Mouse (Mus musculus): ENCODE measurements around the gene Grb10. TPM values are rescaled to one million over a fixed set of nuclear protein-coding genes. Genes with fewer than 3 reads are reported as not detected.

Grb10 gene
- total and polyA plus RNA-seq, 2 experiments = 3.0 to 4.0 TPM

DNA sequence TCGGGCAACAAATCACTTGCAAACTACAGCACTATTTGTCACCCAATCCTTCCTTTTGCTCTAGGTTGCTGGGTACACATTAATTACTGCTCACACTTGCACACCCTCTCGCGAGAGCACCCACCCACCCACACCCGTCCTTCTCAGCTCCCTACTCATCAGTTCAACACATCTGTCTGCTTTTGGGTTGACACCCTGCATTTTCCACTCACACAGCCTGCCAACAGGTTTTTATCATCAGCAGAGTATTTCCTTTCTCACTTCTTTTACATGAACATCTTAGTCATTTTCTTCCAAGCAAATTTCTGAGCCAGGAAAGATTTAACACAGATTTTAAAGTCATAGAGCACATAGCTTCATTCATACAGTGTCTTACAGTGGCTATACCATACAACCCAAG, 48.6 kb downstream of the Grb10 start:
- Histone ChIP-seq H3K4me3 (ENCODE audit: insufficient read depth, low read depth, low read length) (no peak overlapping the region), H3K27ac (replicated peaks; ENCODE audit: insufficient read depth, low read depth, low read length) (no peak overlapping the region), H3K9ac (ENCODE audit: low read depth, low read length) (no peak overlapping the region), H3K36me3 (ENCODE audit: control insufficient read depth, insufficient read depth, low read length) (no peaks in the 10 kb centered on the region), H3K4me1 (ENCODE audit: control insufficient read depth, insufficient read depth, low read length) (no peaks in the 10 kb centered on the region), H3K27me3 (ENCODE audit: control insufficient read depth, insufficient read depth, low read length) (no peaks in the 10 kb centered on the region), H3K79me2 (ENCODE audit: control insufficient read depth, insufficient read depth, low read length) (no peaks in the 10 kb centered on the region)
- TF ChIP-seq CTCF (IDR thresholded peaks at IDR 0.05; ENCODE audit: low read depth, low read length) = no peak
- TF ChIP-seq POLR2A (IDR thresholded peaks at IDR 0.05; ENCODE audit: extremely low read depth, insufficient read depth, low read length) = no peak
- no peak for DNase-seq (ENCODE audit: extremely low read depth, low read depth, low spot score)
- WGBS = 80% methylated on average over 4 of the region's 4 CpGs

- Histone ChIP-seq H3K36me3 (ENCODE audit: control insufficient read depth, insufficient read depth, low read length) (no peaks in the 10 kb centered on the region), H3K79me2 (ENCODE audit: control insufficient read depth, insufficient read depth, low read length) (no peaks in the 10 kb centered on the region), H3K4me1 (ENCODE audit: control insufficient read depth, insufficient read depth, low read length) (no peaks in the 10 kb centered on the region), H3K27ac (replicated peaks; ENCODE audit: insufficient read depth, low read depth, low read length) (no peak overlapping the region), H3K27me3 (ENCODE audit: control insufficient read depth, insufficient read depth, low read length) (no peaks in the 10 kb centered on the region), H3K9ac (ENCODE audit: low read depth, low read length) (no peak overlapping the region), H3K4me3 (ENCODE audit: insufficient read depth, low read depth, low read length) (no peak overlapping the region)
- TF ChIP-seq CTCF (IDR thresholded peaks at IDR 0.05; ENCODE audit: low read depth, low read length) (no peak), POLR2A (IDR thresholded peaks at IDR 0.05; ENCODE audit: extremely low read depth, insufficient read depth, low read length) (no peak)
- 90% methylated on average over 3 of the region's 3 CpGs for WGBS
- no peak for DNase-seq (ENCODE audit: extremely low read depth, low read depth, low spot score)
Observed at GRCm38 (mm10) chr11:11987233-11987632, 51.2 kb downstream of the Grb10 start.

GRCm38 (mm10) chr11:11978611-11979197, 59.8 kb downstream of the Grb10 start:
- Histone ChIP-seq H3K4me3 (ENCODE audit: insufficient read depth, low read depth, low read length) (no peak overlapping the region), H3K27ac (replicated peaks; ENCODE audit: insufficient read depth, low read depth, low read length) (no peak overlapping the region), H3K27me3 (ENCODE audit: control insufficient read depth, insufficient read depth, low read length) (no peaks in the 10 kb centered on the region), H3K79me2 (ENCODE audit: control insufficient read depth, insufficient read depth, low read length) (no peaks in the 10 kb centered on the region), H3K9ac (ENCODE audit: low read depth, low read length) (no peak overlapping the region), H3K36me3 (ENCODE audit: control insufficient read depth, insufficient read depth, low read length) (no peaks in the 10 kb centered on the region), H3K4me1 (ENCODE audit: control insufficient read depth, insufficient read depth, low read length) (no peaks in the 10 kb centered on the region; the same call in 1 of the 2 replicates)
- 58% methylated on average over 5 of the region's 5 CpGs for WGBS
- TF ChIP-seq POLR2A (IDR thresholded peaks at IDR 0.05; ENCODE audit: extremely low read depth, insufficient read depth, low read length) = no peak
- no peak for DNase-seq (ENCODE audit: extremely low read depth, low read depth, low spot score)

GRCm38 (mm10) chr11:11974591-11975255, 63.8 kb downstream of the Grb10 start:
- no peaks in the 10 kb centered on the region for H3K79me2 ChIP-seq (ENCODE audit: control insufficient read depth, insufficient read depth, low read length)
- H3K27me3 ChIP-seq (ENCODE audit: control insufficient read depth, insufficient read depth, low read length) = no peaks in the 10 kb centered on the region
- 14% methylated on average over 10 of the region's 10 CpGs for WGBS
- no peak overlapping the region for H3K9ac ChIP-seq (ENCODE audit: low read depth, low read length)
- H3K27ac ChIP-seq (replicated peaks; ENCODE audit: insufficient read depth, low read depth, low read length) = no peak overlapping the region
- DNase-seq (ENCODE audit: extremely low read depth, low read depth, low spot score) = peak; percentile 78
- TF ChIP-seq POLR2A (IDR thresholded peaks at IDR 0.05; ENCODE audit: extremely low read depth, insufficient read depth, low read length) (no peak), CTCF (IDR thresholded peaks at IDR 0.05; ENCODE audit: low read depth, low read length) (peak; percentile 73)
- H3K4me1 ChIP-seq (ENCODE audit: control insufficient read depth, insufficient read depth, low read length) = no peaks in the 10 kb centered on the region; the same call in 1 of the 2 replicates
- H3K36me3 ChIP-seq (ENCODE audit: control insufficient read depth, insufficient read depth, low read length) = no peaks in the 10 kb centered on the region
- no peak overlapping the region for H3K4me3 ChIP-seq (ENCODE audit: insufficient read depth, low read depth, low read length)

DNA sequence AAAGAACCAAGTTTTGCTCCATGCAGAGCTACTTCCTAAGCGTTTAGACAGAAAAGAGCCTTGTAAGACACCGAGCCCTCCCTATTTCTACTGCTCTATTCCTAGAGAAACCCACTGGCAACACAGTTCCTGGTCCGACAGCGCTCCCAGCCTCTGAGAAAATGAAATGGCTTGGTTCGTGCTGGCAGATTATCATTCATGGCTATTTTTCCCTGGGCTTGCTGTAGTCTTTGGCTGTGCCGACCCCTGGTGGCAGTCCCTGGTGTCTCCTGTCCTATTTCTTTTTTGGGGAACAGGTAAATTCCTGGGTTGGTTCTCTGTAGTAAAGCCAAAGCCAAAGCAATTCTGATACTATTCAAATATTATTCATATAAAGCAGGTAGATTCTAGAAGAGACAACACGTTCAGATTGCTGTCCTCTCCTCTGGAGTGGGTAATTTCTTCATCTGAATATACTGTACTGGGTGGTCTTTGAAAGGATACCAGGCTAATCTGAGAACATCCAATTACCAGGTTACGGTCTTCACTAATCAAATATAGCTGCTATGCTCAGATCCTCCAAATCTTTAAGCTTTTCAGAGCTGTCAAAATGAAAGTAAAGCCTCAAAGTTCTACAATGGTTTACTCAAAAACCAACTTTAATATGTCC, 65.0 kb downstream of the Grb10 start:
- WGBS = 30% methylated on average over 8 of the region's 8 CpGs
- Histone ChIP-seq H3K27ac (replicated peaks; ENCODE audit: insufficient read depth, low read depth, low read length) (no peak overlapping the region), H3K27me3 (ENCODE audit: control insufficient read depth, insufficient read depth, low read length) (no peaks in the 10 kb centered on the region), H3K36me3 (ENCODE audit: control insufficient read depth, insufficient read depth, low read length) (no peaks in the 10 kb centered on the region), H3K4me1 (ENCODE audit: control insufficient read depth, insufficient read depth, low read length) (no peaks in the 10 kb centered on the region; the same call in 1 of the 2 replicates), H3K9ac (ENCODE audit: low read depth, low read length) (peak overlapping the region; percentile 26; the same call in 1 of the 2 replicates), H3K79me2 (ENCODE audit: control insufficient read depth, insufficient read depth, low read length) (no peaks in the 10 kb centered on the region), H3K4me3 (ENCODE audit: insufficient read depth, low read depth, low read length) (no peak overlapping the region)
- no peak for TF ChIP-seq POLR2A (IDR thresholded peaks at IDR 0.05; ENCODE audit: extremely low read depth, insufficient read depth, low read length)
- TF ChIP-seq CTCF (IDR thresholded peaks at IDR 0.05; ENCODE audit: low read depth, low read length) = peak; percentile 90
- peak; percentile 79 for DNase-seq (ENCODE audit: extremely low read depth, low read depth, low spot score)

Data from liver, adult 2 months (tissue).